Mouse (Mus musculus) c-Kit-negative CD71-positive TER-119-positive erythroid progenitor cells, embryonic 14.5 days (primary cell): Measurements from ENCODE around the gene Abcg4.

Experiments used
- DNase-seq: peaks from one replicate; pipeline ENCODE4 v3.0.0-alpha.2; 2013; ENCODE audit warnings: low read depth, low spot score

Abcg4 gene

DNA sequence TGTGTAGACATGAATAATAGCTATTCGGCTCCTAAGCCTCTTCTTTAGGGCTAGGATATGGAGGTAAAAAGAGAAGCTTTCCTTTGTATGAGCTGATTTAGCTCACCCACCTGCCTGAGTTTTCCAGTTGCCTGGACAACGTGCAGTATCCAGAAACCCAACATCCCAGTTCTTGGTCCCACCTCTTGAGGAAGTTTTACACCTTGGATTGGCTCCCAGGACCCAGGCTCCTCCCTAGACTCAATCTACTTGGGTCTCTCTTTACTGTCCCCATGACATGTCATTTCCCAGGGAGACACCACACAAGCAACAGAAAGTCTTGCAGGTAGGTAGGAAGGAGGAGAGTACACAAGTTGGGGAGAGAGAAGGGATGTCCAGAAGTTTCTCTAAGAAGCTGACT lies 48.0 kb downstream of the Abcg4 start, which contains the start of gene Ccdc153:
Gene Ccdc153, plus strand, starts transcription at position 278 of the 400 bp plus-strand sequence.
- no peak for DNase-seq

DNA sequence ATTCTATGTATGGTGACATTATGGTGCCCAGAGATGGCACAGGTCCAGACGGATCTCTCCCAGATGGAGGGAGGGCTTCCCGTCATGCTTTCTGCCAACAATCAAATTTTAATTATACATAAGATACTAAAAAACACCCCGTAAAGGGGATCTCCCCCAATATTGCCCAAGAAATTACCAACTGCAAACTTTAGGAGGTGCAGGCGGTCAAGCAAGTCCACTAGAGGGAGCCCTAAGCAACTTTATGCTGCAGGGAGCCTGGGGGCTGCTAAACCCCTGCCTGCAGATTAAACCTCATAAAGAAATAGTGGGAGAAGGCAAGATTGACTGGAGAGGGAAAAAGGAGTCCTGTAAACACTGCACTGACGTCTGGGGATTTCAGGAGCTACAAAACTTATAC lies 49.0 kb downstream of the Abcg4 start:
- DNase-seq = no peak

DNA sequence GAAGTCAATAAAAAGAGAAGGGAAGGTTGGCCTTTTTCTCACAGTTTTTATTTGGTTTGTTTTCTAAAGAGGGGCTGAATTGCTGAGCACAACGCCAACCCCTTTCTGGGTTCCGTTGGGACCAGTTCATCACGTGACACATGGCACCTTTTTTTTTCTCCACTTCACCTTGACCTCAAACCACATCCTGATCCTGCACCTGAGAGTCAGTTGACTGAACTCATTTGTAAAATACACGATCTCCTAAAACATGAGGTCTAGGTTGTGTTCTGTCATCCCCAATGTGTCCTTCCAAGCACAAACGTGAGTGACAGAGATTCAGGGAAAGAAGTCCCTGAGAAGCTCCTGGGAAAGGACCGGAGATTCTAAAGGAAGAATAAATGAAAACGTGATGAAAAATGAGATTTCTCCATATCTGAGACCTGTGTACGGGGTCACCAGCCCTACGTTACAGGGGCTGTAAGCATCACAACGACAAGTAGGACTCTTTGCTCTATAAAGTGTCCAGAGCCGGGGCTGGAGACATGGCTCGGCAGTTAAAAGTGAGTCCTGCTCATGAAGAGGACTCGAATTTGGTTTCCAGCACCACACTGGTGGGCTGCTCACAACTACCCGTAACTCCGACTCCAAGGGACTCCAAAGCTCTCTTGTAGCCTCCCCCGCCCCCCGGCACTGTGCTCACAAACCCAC lies 49.8 kb downstream of the Abcg4 start:
- no peak for DNase-seq

DNA sequence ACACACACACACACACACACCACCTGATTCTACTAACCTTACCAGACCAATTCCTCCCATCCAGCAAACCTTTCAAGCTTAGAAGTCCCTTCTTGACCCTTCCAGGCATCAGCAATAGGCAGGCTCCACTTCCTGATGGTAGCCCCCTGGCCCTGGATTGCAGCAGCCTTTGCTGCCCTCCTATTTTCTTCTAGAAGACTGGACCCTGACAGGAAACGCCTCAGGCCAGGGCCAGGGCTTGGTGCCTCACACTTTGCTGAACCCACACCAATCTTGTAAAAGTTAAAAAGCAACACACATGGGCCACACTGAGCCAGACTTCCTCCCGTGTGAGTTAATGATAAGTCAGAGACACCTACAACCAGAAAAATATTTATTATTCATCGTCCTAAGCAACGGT lies 51.3 kb downstream of the Abcg4 start:
- DNase-seq = no peak

GRCm38 (mm10) chr9:44236601-44237000 lies 51.8 kb downstream of the Abcg4 start:
- DNase-seq = no peak

DNA sequence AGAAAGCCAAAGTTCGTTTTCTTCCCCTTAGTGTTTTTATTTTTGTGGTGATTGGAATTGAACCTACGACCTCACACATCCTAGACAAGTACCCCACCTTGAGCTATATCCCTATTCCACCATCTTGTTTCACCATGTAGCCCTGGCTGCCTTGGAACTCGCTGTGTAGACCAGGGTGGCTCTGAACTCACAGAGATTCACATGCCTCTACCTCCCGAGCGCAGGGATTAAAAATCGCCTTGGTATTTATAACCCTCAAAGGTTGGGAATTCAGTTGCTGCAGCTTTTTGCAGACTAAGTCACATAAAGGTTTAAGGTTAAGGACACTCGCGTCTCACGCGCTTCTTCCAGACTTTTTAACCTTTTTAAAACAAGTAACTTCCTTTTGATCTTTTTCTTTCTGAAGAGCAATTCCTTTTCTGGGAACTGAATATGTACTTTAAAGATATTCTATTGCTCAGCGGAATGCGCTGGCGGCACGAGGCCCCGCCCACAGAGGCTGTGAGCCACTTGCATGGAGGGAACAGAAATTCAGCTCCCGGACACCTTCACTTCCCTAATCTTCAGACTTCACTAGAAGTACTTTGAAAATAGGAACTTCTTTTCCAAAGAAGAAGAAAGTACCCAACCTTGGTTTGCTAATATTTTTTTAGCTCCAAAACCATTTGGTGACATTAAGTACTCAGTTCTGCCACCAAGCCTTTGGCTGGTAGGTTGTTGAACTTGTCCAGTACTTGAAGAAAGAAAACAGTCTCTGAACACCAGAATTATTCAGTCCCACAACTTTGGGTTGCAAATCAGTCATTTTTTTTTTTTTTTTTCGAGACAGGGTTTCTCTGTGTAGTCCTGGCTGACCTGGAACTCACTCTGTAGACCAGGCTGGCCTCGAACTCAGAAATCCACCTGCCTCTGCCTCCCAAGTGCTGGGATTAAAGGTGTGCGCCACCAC lies 53.7 kb downstream of the Abcg4 start:
- DNase-seq = peak; percentile 57

DNA sequence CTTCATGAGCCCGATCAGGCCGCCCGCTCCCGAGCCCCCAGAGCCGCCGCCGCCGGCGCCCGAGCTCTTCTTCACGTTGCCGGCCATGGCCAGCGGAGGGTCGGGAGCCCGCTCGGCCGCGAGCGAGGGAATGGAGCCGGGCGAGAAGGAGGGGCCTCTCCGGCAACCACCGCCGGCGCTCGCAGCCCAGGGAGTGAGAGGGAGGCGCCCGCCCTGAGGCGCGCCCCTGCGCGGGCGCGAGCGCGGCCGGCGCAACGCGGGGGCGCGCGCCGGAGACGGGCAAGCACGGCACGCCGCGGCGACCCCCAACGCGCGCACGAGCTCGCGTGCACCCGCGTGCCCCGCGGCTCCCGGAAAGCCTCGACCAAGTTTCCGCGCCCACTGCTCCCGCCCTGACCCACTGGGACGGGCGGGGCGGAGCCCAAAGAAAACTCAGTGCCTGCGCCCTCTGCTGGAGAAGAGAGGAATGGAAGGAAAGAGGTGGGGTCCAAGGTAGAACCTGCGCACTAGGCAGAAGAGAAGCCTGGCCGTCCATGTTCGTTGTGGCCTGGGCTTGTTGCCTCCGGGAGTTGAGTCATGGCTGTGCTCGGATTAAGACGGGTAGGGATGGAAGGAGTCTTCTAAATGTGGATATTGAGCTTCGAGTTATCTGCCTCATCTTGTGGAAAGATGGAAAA lies 54.5 kb downstream of the Abcg4 start, which contains the start of gene Cbl:
Gene Cbl, minus strand, starts transcription at position 248 of the 677 bp plus-strand sequence.
- peak; percentile 96 for DNase-seq

- peak; percentile 32 for DNase-seq
Measured at GRCm38 (mm10) chr9:44233021-44233801, 55.2 kb downstream of the Abcg4 start.

DNA sequence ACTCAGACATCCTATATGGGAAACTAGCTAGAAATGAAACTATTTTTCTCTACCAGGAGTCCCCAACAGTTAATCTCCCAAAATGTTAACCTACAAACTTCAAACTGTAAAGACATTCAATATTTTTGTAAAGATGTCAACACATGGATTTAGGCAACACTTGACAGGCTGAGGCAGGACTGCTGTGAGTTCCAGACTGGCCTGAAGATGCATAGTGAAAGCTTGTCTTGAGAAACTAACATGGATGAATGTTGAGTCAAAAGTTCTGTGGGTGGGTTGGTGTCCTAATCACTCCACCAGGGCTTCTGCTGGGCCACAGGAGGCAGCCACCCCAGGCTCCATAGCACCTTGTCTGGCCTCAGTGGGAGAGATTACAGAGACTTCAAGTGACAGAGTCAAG lies 56.8 kb downstream of the Abcg4 start:
- DNase-seq = no peak

DNA sequence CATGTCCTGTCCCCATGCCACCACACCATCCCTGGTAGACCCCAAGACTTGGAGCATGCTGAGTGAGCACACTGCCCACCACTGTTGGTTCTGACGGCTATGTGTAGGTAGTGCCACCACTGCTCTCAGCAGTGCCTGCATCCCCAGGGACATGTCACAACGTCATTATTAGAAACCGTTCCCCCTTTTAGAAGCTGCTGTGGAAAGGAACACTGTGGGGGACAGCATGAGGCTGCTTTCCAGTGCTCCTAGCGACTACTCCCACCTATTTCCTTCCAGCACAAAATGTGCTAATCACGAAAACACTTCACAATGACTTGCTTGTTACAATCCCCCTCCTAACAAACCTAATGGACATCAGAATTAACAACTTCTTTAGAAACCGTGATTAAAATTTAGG lies 62.4 kb downstream of the Abcg4 start:
- DNase-seq = no peak
